Mouse (Mus musculus): ENCODE data around the gene Plcb2. TPM values are rescaled to one million over a fixed set of nuclear protein-coding genes. Genes with fewer than 3 reads are reported as not detected.

Gene Plcb2
- 0.19 and 0.36 TPM in 2 replicates for polyA plus RNA-seq (2016; fragmentation: Nextera tagmentation; extraction: Ambion mirVana)

GRCm38 (mm10) chr2:118728337-118728736, at the start of gene Plcb2:
Gene Plcb2 (minus strand): TSS chr2:118728438.
- ATAC-seq (ENCODE audit: low FRiP score): no peak

GRCm38 (mm10) chr2:118776295-118776694, 48.1 kb upstream of the Plcb2 start:
- 70% methylated on average over 2 of the region's 2 CpGs for WGBS
- no peak for ATAC-seq (ENCODE audit: low FRiP score)

More at GRCm38 (mm10) chr2:118728337-118728736, at the start of gene Plcb2:
- Histone ChIP-seq H3K27me3 (peaks cover 56% of the 10 kb centered on the region), H3K9me3 (no peaks in the 10 kb centered on the region), H3K9ac (no peak within 1 kb of the TSS), H3K4me2 (no peak within 1 kb of the TSS), H3K4me1 (peaks cover 4% of the 10 kb centered on the region), H3K4me3 (replicated peaks) (no peak within 1 kb of the TSS), H3K36me3 (replicated peaks) (no peaks in the 10 kb centered on the region), H3K27ac (no peak within 1 kb of the TSS)
- WGBS: 21% methylated on average over 7 of the region's 7 CpGs

GRCm38 (mm10) chr2:118775846-118776245, 47.6 kb upstream of the Plcb2 start:
- no peak for ATAC-seq (ENCODE audit: low FRiP score)

More at GRCm38 (mm10) chr2:118776295-118776694, 48.1 kb upstream of the Plcb2 start:
- Histone ChIP-seq H3K9me3 (no peaks in the 10 kb centered on the region), H3K4me3 (replicated peaks) (no peak overlapping the region), H3K27me3 (peaks cover 12% of the 10 kb centered on the region; the same call in 1 of the 2 replicates), H3K9ac (no peak overlapping the region), H3K4me2 (no peak overlapping the region), H3K36me3 (replicated peaks) (no peaks in the 10 kb centered on the region), H3K27ac (peak overlapping the region; percentile 27; the same call in 1 of the 2 replicates), H3K4me1 (peaks cover 19% of the 10 kb centered on the region)

GRCm38 (mm10) chr2:118775396-118775795, 47.2 kb upstream of the Plcb2 start:
- WGBS: 77% methylated on average over 1 of the region's 1 CpGs
- Histone ChIP-seq H3K9me3 (no peaks in the 10 kb centered on the region), H3K9ac (no peak overlapping the region), H3K4me1 (peaks cover 15% of the 10 kb centered on the region), H3K4me3 (replicated peaks) (no peak overlapping the region), H3K27me3 (peaks cover 8% of the 10 kb centered on the region; the same call in 1 of the 2 replicates), H3K4me2 (no peak overlapping the region), H3K36me3 (replicated peaks) (no peaks in the 10 kb centered on the region), H3K27ac (no peak overlapping the region)
- ATAC-seq (ENCODE audit: low FRiP score): no peak

More at GRCm38 (mm10) chr2:118775846-118776245, 47.6 kb upstream of the Plcb2 start:
- WGBS: 78% methylated on average over 3 of the region's 4 CpGs
- H3K27ac ChIP-seq: peak overlapping the region; percentile 27; the same call in 1 of the 2 replicates
- no peaks in the 10 kb centered on the region for H3K9me3 ChIP-seq
- H3K36me3 ChIP-seq (replicated peaks): no peaks in the 10 kb centered on the region
- H3K27me3 ChIP-seq: peaks cover 9% of the 10 kb centered on the region; the same call in 1 of the 2 replicates
- H3K4me3 ChIP-seq (replicated peaks): no peak overlapping the region
- no peak overlapping the region for H3K9ac ChIP-seq
- H3K4me2 ChIP-seq: no peak overlapping the region
- peaks cover 18% of the 10 kb centered on the region for H3K4me1 ChIP-seq

- H3K27me3 ChIP-seq: peaks cover 8% of the 10 kb centered on the region; the same call in 1 of the 2 replicates
- H3K4me1 ChIP-seq: peaks cover 9% of the 10 kb centered on the region
- no peak overlapping the region for H3K27ac ChIP-seq
- H3K9ac ChIP-seq: no peak overlapping the region
- WGBS: 91% methylated on average over 2 of the region's 2 CpGs
- ATAC-seq (ENCODE audit: low FRiP score): no peak
- no peaks in the 10 kb centered on the region for H3K9me3 ChIP-seq
- H3K4me2 ChIP-seq: no peak overlapping the region
- no peak overlapping the region for H3K4me3 ChIP-seq (replicated peaks)
- H3K36me3 ChIP-seq (replicated peaks): no peaks in the 10 kb centered on the region
Measured at GRCm38 (mm10) chr2:118774536-118774935, 46.3 kb upstream of the Plcb2 start.

- 82% methylated on average over 6 of the region's 6 CpGs for WGBS
- H3K4me1 ChIP-seq: peaks cover 3% of the 10 kb centered on the region; the same call in 1 of the 2 replicates
- no peaks in the 10 kb centered on the region for H3K36me3 ChIP-seq (replicated peaks)
- H3K9ac ChIP-seq: no peak within 1 kb of the TSS
- no peak within 1 kb of the TSS for H3K4me2 ChIP-seq
- H3K4me3 ChIP-seq (replicated peaks): no peak within 1 kb of the TSS
- no peak for ATAC-seq (ENCODE audit: low FRiP score)
- no peak within 1 kb of the TSS for H3K27ac ChIP-seq
- peaks cover 5% of the 10 kb centered on the region; the same call in 1 of the 2 replicates for H3K27me3 ChIP-seq
- no peaks in the 10 kb centered on the region for H3K9me3 ChIP-seq
Measured at GRCm38 (mm10) chr2:118772158-118772874, 44.1 kb upstream of the Plcb2 start, which contains the start of gene Phgr1. Gene Phgr1 (plus strand): TSS chr2:118772769.

GRCm38 (mm10) chr2:118766041-118767033, 38.1 kb upstream of the Plcb2 start:
- Histone ChIP-seq H3K4me2 (no peak overlapping the region), H3K27me3 (peaks cover 16% of the 10 kb centered on the region; the same call in 1 of the 2 replicates), H3K4me3 (replicated peaks) (no peak overlapping the region), H3K36me3 (replicated peaks) (no peaks in the 10 kb centered on the region), H3K27ac (no peak overlapping the region), H3K9me3 (no peaks in the 10 kb centered on the region), H3K4me1 (peaks cover 29% of the 10 kb centered on the region), H3K9ac (no peak overlapping the region)
- WGBS: 76% methylated on average over 10 of the region's 10 CpGs
- no peak for ATAC-seq (ENCODE audit: low FRiP score)

GRCm38 (mm10) chr2:118764875-118765274, 36.6 kb upstream of the Plcb2 start:
- Histone ChIP-seq H3K9ac (no peak overlapping the region), H3K27me3 (peaks cover 30% of the 10 kb centered on the region; the same call in 1 of the 2 replicates), H3K27ac (no peak overlapping the region), H3K4me3 (replicated peaks) (no peak overlapping the region), H3K36me3 (replicated peaks) (no peaks in the 10 kb centered on the region), H3K4me1 (peaks cover 35% of the 10 kb centered on the region), H3K4me2 (no peak overlapping the region), H3K9me3 (no peaks in the 10 kb centered on the region)
- no peak for ATAC-seq (ENCODE audit: low FRiP score)
- 90% methylated on average over 5 of the region's 5 CpGs for WGBS

GRCm38 (mm10) chr2:118764094-118764831, 36.0 kb upstream of the Plcb2 start:
- Histone ChIP-seq H3K27ac (no peak overlapping the region), H3K9ac (no peak overlapping the region), H3K9me3 (no peaks in the 10 kb centered on the region), H3K4me2 (no peak overlapping the region), H3K27me3 (peaks cover 33% of the 10 kb centered on the region), H3K4me3 (replicated peaks) (no peak overlapping the region), H3K36me3 (replicated peaks) (no peaks in the 10 kb centered on the region), H3K4me1 (peaks cover 41% of the 10 kb centered on the region)
- 26% methylated on average over 11 of the region's 11 CpGs for WGBS
- ATAC-seq (ENCODE audit: low FRiP score): no peak

GRCm38 (mm10) chr2:118763469-118763868, 35.2 kb upstream of the Plcb2 start:
- H3K4me2 ChIP-seq: no peak overlapping the region
- no peaks in the 10 kb centered on the region for H3K36me3 ChIP-seq (replicated peaks)
- peaks cover 41% of the 10 kb centered on the region for H3K4me1 ChIP-seq
- H3K27ac ChIP-seq: peak overlapping the region; percentile 98; the same call in 1 of the 2 replicates
- ATAC-seq (ENCODE audit: low FRiP score): no peak
- 51% methylated on average over 6 of the region's 7 CpGs for WGBS
- H3K4me3 ChIP-seq (replicated peaks): no peak overlapping the region
- H3K9me3 ChIP-seq: no peaks in the 10 kb centered on the region
- no peak overlapping the region for H3K9ac ChIP-seq
- peaks cover 41% of the 10 kb centered on the region for H3K27me3 ChIP-seq

- H3K9me3 ChIP-seq: no peaks in the 10 kb centered on the region
- ATAC-seq (ENCODE audit: low FRiP score): 0 out of 2 replicates have a peak, but pooled peaks have one; percentile 0
- H3K27ac ChIP-seq: peak overlapping the region; percentile 98
- peak overlapping the region; percentile 51 for H3K4me2 ChIP-seq
- peaks cover 41% of the 10 kb centered on the region for H3K4me1 ChIP-seq
- H3K27me3 ChIP-seq: peaks cover 46% of the 10 kb centered on the region
- WGBS: 9% methylated on average over 10 of the region's 10 CpGs
- peak overlapping the region; percentile 61; the same call in 1 of the 2 replicates for H3K9ac ChIP-seq
- peak overlapping the region; percentile 25; the same call in 1 of the 2 replicates for H3K4me3 ChIP-seq (replicated peaks)
- no peaks in the 10 kb centered on the region; the same call in 1 of the 2 replicates for H3K36me3 ChIP-seq (replicated peaks)
Measured at GRCm38 (mm10) chr2:118762784-118763148, 34.5 kb upstream of the Plcb2 start.

All from forebrain, embryonic 12.5 days (tissue).